Mouse (Mus musculus) left cerebral cortex, postnatal 36 days (tissue): ENCODE measurements around the gene Gm10912. TPM values are rescaled to one million over a fixed set of nuclear protein-coding genes. Genes with fewer than 3 reads are reported as not detected.
A peak's percentile ranks its signal among the peaks of the same experiment; 100 is the strongest.
"Not testable (repeated sequence)": the region's sequence is repeated elsewhere in the genome, so short reads cannot be mapped to it uniquely, and the experiment has no call there.

Experiments used
- DNase-seq, 2 experiments: peaks; one replicate each; pipeline ENCODE4 v3.0.0; 2021 to 2022; ENCODE audit warnings: low spot score in 2 of 2, mixed read lengths in 1 of 2
- intact Hi-C: fragments of 180-260 bp; cut with DNase I; formaldehyde crosslinking; loops from one replicate; pipeline ENCODE4 v1.15.1; 2025
- total RNA-seq, 2 experiments: library from RNA; stranded (reverse); gene quantifications; 2 replicates each; pipeline ENCODE4 v1.2.3; 2021

Gm10912 gene
- total RNA-seq, 2 experiments from 2014 or later: 0.32 to 0.95 TPM

DNA sequence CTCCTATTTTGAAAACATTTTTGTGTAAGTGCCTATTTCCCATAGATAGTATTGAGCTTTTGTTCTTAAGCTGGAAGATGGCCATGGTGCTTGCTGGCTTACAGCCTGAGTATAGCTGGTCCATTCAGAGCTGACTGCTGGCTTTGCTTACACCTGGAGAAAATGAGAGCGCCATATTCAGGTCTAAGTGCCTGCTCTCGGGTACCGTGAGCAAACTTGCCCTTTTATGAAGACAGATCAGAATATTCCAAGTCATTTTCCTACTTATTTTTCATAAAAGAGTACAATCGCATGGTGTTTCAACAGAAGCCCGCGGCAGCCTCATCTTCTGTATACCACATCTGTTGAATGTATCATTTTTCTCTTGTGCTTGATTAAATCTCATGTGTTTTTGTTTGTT is 4.6 kb upstream of the Gm10912 start:
- intact Hi-C loops: no loop called here
- no peak for DNase-seq

GRCm38 (mm10) chr2:104062665-104063064 is 3.0 kb upstream of the Gm10912 start:
- intact Hi-C loops: no loop called here
- no peak for DNase-seq

GRCm38 (mm10) chr2:104064152-104064551 is 1.5 kb upstream of the Gm10912 start:
- no peak for DNase-seq
- intact Hi-C loops: no loop called here

DNA sequence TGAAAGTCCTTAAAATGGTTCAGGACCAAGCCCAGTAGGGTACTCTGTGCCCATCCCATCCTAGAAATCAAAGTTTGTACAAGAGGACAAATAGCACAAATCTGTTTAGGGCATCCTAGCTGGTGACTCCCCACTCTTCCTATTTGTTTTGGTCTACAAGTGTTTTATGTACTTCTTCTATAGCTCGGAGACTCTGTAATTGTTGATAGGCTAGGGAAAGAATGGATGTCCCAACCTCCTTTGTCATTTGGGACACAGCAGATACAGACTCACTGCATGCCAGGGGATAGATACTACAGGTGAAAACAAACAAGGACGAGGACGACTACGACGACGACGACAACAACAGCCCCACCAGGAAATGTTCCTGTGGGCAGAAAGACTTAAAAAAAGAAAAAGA is 2.8 kb downstream of the Gm10912 start, which contains the start of gene Gm10799:
Gene Gm10799, minus strand, starts transcription at position 101 of the 400 bp plus-strand sequence.
- DNase-seq: not testable (repeated sequence)
- intact Hi-C loops: loop anchor here (2.0 kb wide), 1 partner anchor 26 kb away; the partner anchor contains the start of gene Cd59a

DNA sequence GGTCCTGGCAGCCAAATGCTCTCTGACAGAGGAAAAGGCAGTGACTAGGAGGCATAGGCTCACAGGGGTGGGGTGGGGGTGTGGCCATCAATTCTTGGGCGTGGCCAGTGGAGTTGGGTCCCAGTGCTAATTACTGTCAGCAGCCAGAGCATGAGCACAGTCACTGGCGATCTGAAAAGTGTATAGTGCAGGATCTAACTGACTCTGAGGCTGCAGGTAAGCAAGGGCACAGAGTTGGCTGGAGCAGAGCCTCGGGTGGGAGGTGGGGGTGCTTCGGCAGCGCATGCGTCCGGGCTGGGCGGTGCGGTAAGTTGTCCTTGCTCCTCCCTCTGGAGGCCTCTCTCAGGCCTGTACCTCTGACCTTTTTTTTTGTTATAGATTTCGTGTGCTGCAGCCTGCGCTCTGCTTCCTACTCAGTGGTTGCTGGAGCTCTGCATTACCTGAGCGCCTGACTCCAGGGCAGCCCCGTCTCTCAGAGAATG is 4.1 kb downstream of the Gm10912 start, which contains the start of gene Cd59b:
Gene Cd59b, plus strand, starts transcription at position 146 of the 482 bp plus-strand sequence.
- intact Hi-C loops: loop anchor here (2.0 kb wide), 1 partner anchor 25 kb away; the partner anchor contains the start of gene Cd59a
- no peak for DNase-seq

- DNase-seq, intact Hi-C loops: not testable (repeated sequence)
These were observed 12.7 kb downstream of the Gm10912 start for GRCm38 (mm10) chr2:104078285-104078684.

GRCm38 (mm10) chr2:104081436-104082050 is 15.9 kb downstream of the Gm10912 start:
- intact Hi-C loops, DNase-seq: not testable (repeated sequence)

DNA sequence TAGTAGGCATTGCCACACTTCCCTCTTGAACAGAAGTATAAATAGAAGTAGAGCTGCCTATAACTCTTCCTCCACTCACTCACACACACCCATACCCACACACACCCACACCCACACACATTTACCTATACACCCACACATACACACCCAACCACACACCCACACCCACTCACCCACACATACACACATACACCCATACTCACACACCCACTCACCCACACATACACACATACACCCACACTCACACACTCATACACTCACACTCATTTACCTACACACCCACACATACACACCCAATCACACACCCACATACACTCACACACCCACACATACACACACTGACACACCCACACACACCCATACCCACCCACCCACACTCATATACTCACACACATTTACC is 16.8 kb downstream of the Gm10912 start:
- no peak for DNase-seq
- intact Hi-C loops: no loop called here

DNA sequence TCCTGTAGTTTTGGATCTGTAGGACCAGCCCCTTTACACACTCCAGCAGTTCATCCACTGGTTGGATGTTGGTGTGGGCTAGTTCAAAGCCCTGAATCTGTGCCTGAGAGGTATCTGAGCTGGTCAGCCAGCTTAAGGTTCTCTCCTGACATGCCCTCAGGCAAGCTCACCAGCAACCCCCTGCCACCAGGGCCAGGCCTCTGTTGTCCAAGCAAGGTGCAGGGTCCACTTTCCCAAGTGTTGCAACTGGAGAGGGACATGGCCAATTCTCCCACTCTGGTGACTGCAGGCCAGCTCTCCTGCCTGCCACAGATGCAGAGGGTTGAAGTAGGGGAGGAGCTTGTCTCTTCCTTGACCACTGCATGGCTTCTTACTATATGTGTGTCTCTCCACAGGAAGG is 18.4 kb downstream of the Gm10912 start:
- intact Hi-C loops, DNase-seq: not testable (repeated sequence)

- DNase-seq, intact Hi-C loops: not testable (repeated sequence)
These were observed 21.9 kb downstream of the Gm10912 start for GRCm38 (mm10) chr2:104087562-104087961.

GRCm38 (mm10) chr2:104093305-104093704 is 27.7 kb downstream of the Gm10912 start:
- intact Hi-C loops: no loop called here
- no peak for DNase-seq

GRCm38 (mm10) chr2:104095741-104096213 is 30.2 kb downstream of the Gm10912 start, which contains the start of gene Cd59a:
Cd59a (plus strand) TSS chr2:104095801.
- DNase-seq: peak; percentile 13 to 32
- intact Hi-C loops: loop anchor here (2.0 kb wide), 1 partner anchor 27 kb away; the partner anchor contains the start of genes Cd59b and Gm10799

- DNase-seq: no peak
- intact Hi-C loops: no loop called here
These were observed 30.6 kb downstream of the Gm10912 start for GRCm38 (mm10) chr2:104096256-104096655.

GRCm38 (mm10) chr2:104096796-104097195 is 31.2 kb downstream of the Gm10912 start:
- intact Hi-C loops, DNase-seq: not testable (repeated sequence)

DNA sequence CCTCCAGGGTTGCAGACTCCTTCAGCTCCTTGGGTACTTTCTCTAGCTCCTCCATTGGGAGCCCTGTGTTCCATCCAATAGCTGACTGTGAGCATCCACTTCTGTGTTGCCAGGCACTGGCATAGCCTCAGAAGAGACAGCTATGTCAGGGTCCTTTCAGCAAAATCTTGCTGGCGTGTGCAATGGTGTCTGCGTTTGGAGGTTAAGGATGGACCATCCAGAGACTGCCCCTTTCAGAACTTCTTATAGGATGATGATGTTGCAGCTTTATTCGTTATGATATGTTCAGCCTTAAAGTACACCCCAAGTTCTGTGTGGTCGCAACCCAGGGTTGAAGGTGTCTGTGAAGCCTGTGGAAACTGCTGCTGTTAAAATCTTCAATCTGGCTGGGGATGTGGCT is 31.8 kb downstream of the Gm10912 start:
- DNase-seq, intact Hi-C loops: not testable (repeated sequence)

GRCm38 (mm10) chr2:104098529-104099230 is 33.1 kb downstream of the Gm10912 start:
- intact Hi-C loops: no loop called here
- DNase-seq: no peak

GRCm38 (mm10) chr2:104099231-104099585 is 33.6 kb downstream of the Gm10912 start:
- intact Hi-C loops: no loop called here
- DNase-seq: no peak

GRCm38 (mm10) chr2:104099946-104100345 is 34.3 kb downstream of the Gm10912 start:
- DNase-seq: no peak
- intact Hi-C loops: no loop called here

GRCm38 (mm10) chr2:104104800-104105199 is 39.2 kb downstream of the Gm10912 start:
- no peak for DNase-seq
- intact Hi-C loops: no loop called here

DNA sequence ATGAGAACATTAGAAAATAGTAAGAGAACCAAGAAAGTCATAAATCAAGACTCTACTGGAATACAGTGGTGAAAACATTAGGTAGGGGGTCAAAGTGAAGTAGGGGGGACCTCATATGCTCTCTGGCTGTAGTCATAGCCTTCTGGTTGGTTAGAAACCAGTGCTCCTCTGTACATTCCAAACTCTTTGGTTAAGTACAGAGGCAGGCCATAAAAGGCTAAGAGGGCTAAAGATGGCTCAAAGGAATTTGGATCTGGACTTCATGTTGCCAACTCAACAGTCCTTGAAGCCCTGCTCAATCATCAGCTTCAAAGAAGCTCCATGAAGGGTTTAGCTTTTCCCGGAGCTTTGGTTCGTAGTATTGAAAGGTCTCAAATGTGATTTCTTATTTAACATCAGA is 43.4 kb downstream of the Gm10912 start:
- intact Hi-C loops, DNase-seq: not testable (repeated sequence)
